Mouse (Mus musculus) midbrain, postnatal 0 days (tissue): ENCODE data around the gene Prkcq. TPM values are rescaled to one million over a fixed set of nuclear protein-coding genes. Genes with fewer than 3 reads are reported as not detected.

Experiments
- ATAC-seq: fragments of 200-750 bp; cut with Nextera tagmentation; 2 replicates; pipeline ENCODE4 v1.8.0; 2017; ENCODE audit warnings: moderate number of reproducible peaks, mild to moderate bottlenecking, moderate TSS enrichment, moderate library complexity; ENCODE audit not compliant: low FRiP score
- DNase-seq: peaks from one replicate; pipeline ENCODE4 v3.0.0-alpha.2; 2015; ENCODE audit warnings: low spot score
- H3K27ac ChIP-seq: fragments of 300-500 bp; sonication (generic); 2 replicates; pipeline ENCODE4 v1.5.1; 2014; ENCODE audit warnings: low read depth, mild to moderate bottlenecking, low read length, mixed read lengths
- H3K27me3 ChIP-seq: fragments of 300-500 bp; sonication (generic); 2 replicates; pipeline ENCODE4 v1.6.1; 2014; ENCODE audit warnings: low read length, control low read depth, mixed read lengths; ENCODE audit not compliant: insufficient read depth
- H3K36me3 ChIP-seq: fragments of 300-500 bp; sonication (generic); 2 replicates; pipeline ENCODE4 v1.6.1; 2014; ENCODE audit warnings: low read length, control low read depth, mixed read lengths; ENCODE audit not compliant: insufficient read depth
- H3K4me1 ChIP-seq: fragments of 300-500 bp; sonication (generic); 2 replicates; pipeline ENCODE4 v1.6.1; 2014; ENCODE audit warnings: mild to moderate bottlenecking, control low read depth, antibody characterized with exemption, low read length, mixed read lengths; ENCODE audit not compliant: insufficient read depth
- H3K4me2 ChIP-seq: fragments of 300-500 bp; sonication (generic); 2 replicates; pipeline ENCODE4 v1.6.1; 2014; ENCODE audit warnings: low read depth, mild to moderate bottlenecking, low read length, mixed read lengths; ENCODE audit not compliant: poor library complexity, severe bottlenecking
- H3K4me3 ChIP-seq: fragments of 300-500 bp; sonication (generic); 2 replicates; pipeline ENCODE4 v1.5.1; 2014; ENCODE audit warnings: low read depth, mild to moderate bottlenecking, low read length, moderate library complexity
- H3K9ac ChIP-seq: fragments of 300-500 bp; sonication (generic); replicated peaks from 2 replicates; pipeline ENCODE4 v1.6.1; 2014; ENCODE audit warnings: mild to moderate bottlenecking, low read length, moderate library complexity, mixed read lengths; ENCODE audit not compliant: poor library complexity, severe bottlenecking
- H3K9me3 ChIP-seq: fragments of 300-500 bp; sonication (generic); 2 replicates; pipeline ENCODE4 v1.6.1; 2016; ENCODE audit warnings: low read length, control low read depth
- CTCF ChIP-seq: IDR thresholded peaks from 2 replicates; pipeline ENCODE4 v1.5.1; 2016; ENCODE audit warnings: antibody characterized with exemption, mild to moderate bottlenecking
- WGBS: fragments of 180-500 bp; shearing (Covaris S2); extraction: QIAGEN DNeasy Blood & Tissue Kit; methylation state at CpG from one replicate; pipeline ENCODE4 v1.1.7; 2014; 5-methylcytosine and 5-hydroxymethylcytosine counted together
- polyA plus RNA-seq: library from polyadenylated mRNA; unstranded; fragments of >200 nt; fragmentation: Nextera tagmentation; extraction: Ambion mirVana; gene quantifications from 2 replicates; pipeline ENCODE4 v1.2.1, GENCODE M21; 2015
- total RNA-seq: library from RNA; depleted of rRNA; stranded (reverse); fragments of >200 nt; gene quantifications from 2 replicates; pipeline ENCODE4 v1.2.3, GENCODE M21; 2014

The Prkcq gene
- total and polyA plus RNA-seq, 2 experiments from 2014 or later = 7.1 to 8.2 TPM

DNA sequence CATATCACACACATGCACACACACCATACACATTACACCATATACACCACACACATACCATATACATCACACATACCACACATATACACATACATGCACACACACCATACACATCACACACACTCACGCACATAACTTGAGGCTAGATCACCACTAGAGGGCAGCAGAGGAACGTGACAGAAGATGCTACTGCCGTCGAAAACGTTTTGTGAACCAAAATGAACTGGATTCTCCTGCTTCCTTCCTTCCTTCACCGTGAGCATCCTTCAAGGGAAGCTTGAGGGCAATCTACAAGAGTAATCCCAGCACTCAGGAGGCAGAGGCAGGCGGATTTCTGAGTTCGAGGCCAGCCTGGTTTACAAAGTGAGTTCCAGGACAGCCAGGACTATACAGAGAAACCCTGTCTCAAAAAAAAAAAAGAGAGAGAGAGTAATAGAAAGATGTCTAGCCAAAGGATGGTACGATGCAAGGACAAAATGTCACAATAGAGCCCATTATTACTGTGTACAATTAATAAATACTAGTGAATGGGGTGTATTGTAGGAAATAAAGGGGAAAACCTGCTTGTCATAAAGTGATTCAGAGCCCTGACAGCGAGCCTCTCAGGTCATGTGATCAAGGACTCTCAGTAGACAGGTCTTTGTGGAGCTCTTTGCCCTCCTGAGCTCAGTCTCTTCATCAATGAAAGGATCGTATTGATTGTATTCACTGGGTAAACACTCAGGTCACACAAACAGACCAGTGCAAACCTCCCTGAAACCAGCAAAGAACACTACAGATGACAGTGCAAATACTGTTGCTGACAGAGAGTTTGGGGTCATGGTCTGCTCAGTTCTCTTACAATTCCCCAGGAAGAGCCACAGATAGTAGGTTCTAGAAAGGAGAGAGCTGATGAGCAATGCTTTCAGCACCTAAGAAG, 159.9 kb downstream of the Prkcq start:
- Histone ChIP-seq H3K27ac (no peak overlapping the region), H3K36me3 (no peaks in the 10 kb centered on the region), H3K9ac (no peak overlapping the region), H3K9me3 (no peaks in the 10 kb centered on the region), H3K4me1 (no peaks in the 10 kb centered on the region), H3K4me2 (no peak overlapping the region), H3K4me3 (no peak overlapping the region), H3K27me3 (no peaks in the 10 kb centered on the region)
- ATAC-seq (peak; percentile 78), DNase-seq (peak; percentile 94)
- WGBS = 31% methylated on average over 11 of the region's 11 CpGs
- peak; percentile 99 for TF ChIP-seq CTCF

DNA sequence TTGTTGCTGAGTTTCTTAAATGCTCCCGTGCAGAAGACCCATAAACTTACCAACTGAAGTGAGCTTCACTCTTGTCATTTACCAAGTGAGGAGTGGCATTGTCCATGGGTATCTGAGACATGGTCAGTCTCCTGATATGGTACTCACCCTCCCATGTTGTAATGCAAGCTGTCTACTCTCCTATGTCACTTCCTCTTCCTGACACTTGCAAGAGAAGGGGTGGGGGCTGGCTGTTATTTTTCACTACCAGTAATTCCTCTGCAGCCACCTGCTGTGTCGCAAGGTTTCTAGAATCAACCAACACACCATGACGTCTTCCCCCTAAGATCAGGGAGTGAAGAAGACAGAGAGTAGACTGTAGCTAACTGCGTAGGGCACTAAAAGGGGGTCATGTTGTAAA, 160.6 kb downstream of the Prkcq start:
- Histone ChIP-seq H3K4me2 (no peak overlapping the region), H3K27ac (no peak overlapping the region), H3K9me3 (no peaks in the 10 kb centered on the region), H3K4me3 (no peak overlapping the region), H3K9ac (no peak overlapping the region), H3K27me3 (no peaks in the 10 kb centered on the region), H3K4me1 (no peaks in the 10 kb centered on the region), H3K36me3 (no peaks in the 10 kb centered on the region)
- TF ChIP-seq CTCF = no peak
- DNase-seq = no peak
- WGBS = 87% methylated on average over 4 of the region's 4 CpGs
- ATAC-seq = no peak

DNA sequence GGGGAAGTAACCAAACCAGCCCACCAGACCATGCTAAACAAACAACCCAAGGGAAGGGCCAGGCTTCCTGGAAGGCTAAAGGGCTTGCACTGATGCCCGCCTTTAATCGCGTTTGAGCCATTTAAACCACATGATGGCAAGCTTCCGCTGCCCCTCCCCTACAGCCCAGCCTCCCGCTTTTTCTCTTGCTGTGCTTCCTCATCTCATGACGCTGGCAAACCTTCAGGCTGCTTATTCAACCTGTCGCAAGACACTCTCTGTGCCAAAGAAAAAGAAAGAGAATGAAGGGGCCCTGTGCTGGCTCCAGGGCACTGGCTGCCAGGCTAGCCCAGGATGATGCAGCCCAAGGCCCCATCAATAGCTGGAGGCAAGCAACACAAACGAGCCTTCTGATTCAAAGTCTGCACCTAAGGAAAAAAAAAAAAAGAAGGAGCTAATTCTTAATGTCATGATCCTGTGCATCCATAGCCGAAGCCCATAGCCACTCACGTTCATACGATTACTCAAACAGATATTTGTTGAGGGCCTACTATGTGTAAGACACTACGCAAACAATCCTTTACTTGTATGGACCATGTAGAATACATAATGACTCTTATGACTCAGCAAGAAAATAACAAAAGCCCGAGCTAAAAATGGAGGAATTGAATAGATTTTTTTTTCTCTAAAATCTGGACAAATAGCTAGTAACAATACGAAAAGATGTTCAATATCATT, 161.6 kb downstream of the Prkcq start:
- Histone ChIP-seq H3K27ac (no peak overlapping the region), H3K4me3 (no peak overlapping the region), H3K4me2 (no peak overlapping the region), H3K36me3 (no peaks in the 10 kb centered on the region), H3K27me3 (no peaks in the 10 kb centered on the region), H3K9ac (no peak overlapping the region), H3K4me1 (no peaks in the 10 kb centered on the region), H3K9me3 (no peaks in the 10 kb centered on the region)
- TF ChIP-seq CTCF = no peak
- no peak for ATAC-seq
- peak; percentile 61 for DNase-seq
- WGBS = 57% methylated on average over 14 of the region's 14 CpGs

DNA sequence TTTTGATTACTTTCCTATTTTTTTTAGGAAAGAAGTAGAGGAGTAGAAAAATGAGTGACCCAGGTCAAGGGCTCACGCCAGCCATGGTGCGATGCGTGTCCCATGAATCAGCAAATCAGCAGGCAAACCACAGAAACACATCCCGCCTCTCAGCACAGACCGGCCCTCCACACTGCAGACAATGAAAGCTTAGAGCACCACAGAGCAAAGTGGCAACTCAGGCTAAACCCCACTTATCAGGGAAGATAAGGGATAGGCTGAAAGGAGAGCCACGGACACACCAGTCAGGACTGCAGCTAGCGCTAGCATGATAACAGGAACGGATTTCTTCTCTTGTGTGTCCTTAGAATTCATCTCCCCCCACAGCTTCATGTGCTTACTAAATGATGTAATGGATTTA, 164.4 kb downstream of the Prkcq start:
- ATAC-seq (no peak), DNase-seq (no peak)
- Histone ChIP-seq H3K27ac (no peak overlapping the region), H3K27me3 (no peaks in the 10 kb centered on the region), H3K9me3 (no peaks in the 10 kb centered on the region), H3K4me2 (no peak overlapping the region), H3K4me3 (no peak overlapping the region), H3K36me3 (no peaks in the 10 kb centered on the region), H3K9ac (no peak overlapping the region), H3K4me1 (no peaks in the 10 kb centered on the region)
- 64% methylated on average over 8 of the region's 8 CpGs for WGBS
- TF ChIP-seq CTCF = no peak

DNA sequence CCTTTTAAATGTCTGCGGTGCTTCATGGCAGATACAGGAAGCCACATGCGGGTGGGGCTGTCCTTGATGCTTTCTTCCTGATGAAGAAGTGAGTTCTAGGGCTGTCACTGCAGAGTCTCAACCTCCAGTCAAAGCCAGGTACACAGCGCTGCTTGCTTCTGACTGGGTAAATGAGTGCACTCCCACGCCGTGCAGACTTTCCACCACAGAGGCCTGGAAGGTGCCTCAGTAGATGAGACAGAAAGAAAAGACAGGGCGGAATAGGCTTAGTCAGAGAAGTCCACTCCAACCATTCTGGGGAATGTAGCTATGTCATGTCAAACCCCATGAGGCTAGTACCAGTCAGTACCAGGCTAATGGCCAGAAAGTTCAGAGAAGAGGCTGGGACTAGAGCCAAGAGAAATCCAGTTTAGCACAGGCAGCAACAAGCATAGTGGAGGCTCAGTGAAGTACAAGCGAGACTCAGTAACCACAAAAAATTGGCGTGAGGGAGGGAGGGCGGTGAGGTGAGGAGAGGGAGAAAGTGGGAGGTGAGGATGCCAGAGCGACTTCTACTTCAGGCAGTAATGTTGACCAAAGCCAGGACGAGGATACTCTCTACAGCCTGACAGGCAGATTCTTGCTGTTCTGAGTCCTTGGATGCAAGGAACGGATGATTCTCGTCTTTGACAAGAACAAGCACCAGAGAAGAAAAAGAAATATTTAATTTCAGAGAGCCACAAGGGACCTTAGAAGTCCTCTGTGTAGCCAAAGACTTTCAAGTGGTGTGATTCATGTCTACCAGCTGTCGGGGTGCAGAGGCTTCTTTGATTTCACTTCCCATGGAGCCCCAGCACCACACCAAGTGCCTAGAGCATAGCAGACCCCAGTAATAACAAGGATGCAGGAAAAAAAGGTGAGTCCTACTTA, 167.3 kb downstream of the Prkcq start:
- H3K4me2 ChIP-seq = no peak overlapping the region
- DNase-seq = peak; percentile 86
- no peak overlapping the region for H3K9ac ChIP-seq
- no peaks in the 10 kb centered on the region for H3K27me3 ChIP-seq
- no peaks in the 10 kb centered on the region for H3K4me1 ChIP-seq
- no peaks in the 10 kb centered on the region for H3K9me3 ChIP-seq
- no peaks in the 10 kb centered on the region for H3K36me3 ChIP-seq
- TF ChIP-seq CTCF = no peak
- ATAC-seq = peak; percentile 13; the same call in 1 of the 2 replicates
- H3K27ac ChIP-seq = no peak overlapping the region
- H3K4me3 ChIP-seq = no peak overlapping the region
- WGBS = 78% methylated on average over 14 of the region's 14 CpGs
